Mouse (Mus musculus): ENCODE results near the gene Pdk3. TPM values are rescaled to one million over a fixed set of nuclear protein-coding genes. Genes with fewer than 3 reads are reported as not detected.

Pdk3 gene
- 1 to 10 TPM; 1.6 TPM for total RNA-seq (2021)
- long read RNA-seq, experiment 1, partial matches to known transcripts, result 0 of 5 reads
- long read RNA-seq, experiment 1, other reads (novel, unspliced or antisense), result 1 of 5 reads
- long read RNA-seq, experiment 2, partial matches to known transcripts, result 0 of 4 reads
- long read RNA-seq, experiment 2, other reads (novel, unspliced or antisense), result 1 of 4 reads

GRCm38 (mm10) chrX:93831561-93832336 lies at the start of gene Pdk3:
Pdk3 (minus strand) TSS chrX:93832201.
- intact Hi-C loops (cut with DNase I), result no loop called here
- peak; percentile 34 to 48 for DNase-seq

- no peak for DNase-seq
- intact Hi-C loops (cut with DNase I), result no loop called here
These were observed 45.6 kb upstream of the Pdk3 start for GRCm38 (mm10) chrX:93877634-93878016.

- intact Hi-C loops (cut with DNase I), result no loop called here
- no peak for DNase-seq
These were observed 45.1 kb upstream of the Pdk3 start for GRCm38 (mm10) chrX:93876981-93877633.

GRCm38 (mm10) chrX:93863393-93863792 lies 31.4 kb upstream of the Pdk3 start:
- no peak for DNase-seq
- intact Hi-C loops (cut with DNase I), result no loop called here

GRCm38 (mm10) chrX:93862525-93863086 lies 30.6 kb upstream of the Pdk3 start:
- DNase-seq, result no peak
- intact Hi-C loops (cut with DNase I), result no loop called here

- intact Hi-C loops (cut with DNase I), result no loop called here
- DNase-seq, result no peak
These were observed 25.8 kb upstream of the Pdk3 start for GRCm38 (mm10) chrX:93857756-93858155.

- intact Hi-C loops (cut with DNase I), result no loop called here
- DNase-seq, result no peak
These were observed 410 bp upstream of the Pdk3 start for GRCm38 (mm10) chrX:93832337-93832884.

GRCm38 (mm10) chrX:93825787-93826186 lies 6.2 kb downstream of the Pdk3 start:
- intact Hi-C loops (cut with DNase I), result no loop called here
- DNase-seq, result no peak

- intact Hi-C loops (cut with DNase I), result no loop called here
These were observed 24.0 kb downstream of the Pdk3 start for GRCm38 (mm10) chrX:93808040-93808439.

GRCm38 (mm10) chrX:93793168-93793567 lies 38.8 kb downstream of the Pdk3 start:
- intact Hi-C loops (cut with DNase I), result loop anchor here (10.0 kb wide), 1 partner anchor 92 kb away; no protein-coding TSS in a partner anchor
- peak; percentile 14 to 19 for DNase-seq

More at GRCm38 (mm10) chrX:93808040-93808439, 24.0 kb downstream of the Pdk3 start:
- DNase-seq, result no peak

- intact Hi-C loops (cut with DNase I), result no loop called here
- no peak for DNase-seq
These were observed 42.4 kb downstream of the Pdk3 start for GRCm38 (mm10) chrX:93789562-93789961.

- intact Hi-C loops (cut with DNase I), result no loop called here
These were observed 71.2 kb downstream of the Pdk3 start for GRCm38 (mm10) chrX:93760770-93761169.

GRCm38 (mm10) chrX:93756867-93757455 lies 75.0 kb downstream of the Pdk3 start:
- intact Hi-C loops (cut with DNase I), result no loop called here
- no peak for DNase-seq

More at GRCm38 (mm10) chrX:93760770-93761169, 71.2 kb downstream of the Pdk3 start:
- DNase-seq, result no peak

- intact Hi-C loops (cut with DNase I), result no loop called here
- no peak for DNase-seq
These were observed 76.7 kb downstream of the Pdk3 start for GRCm38 (mm10) chrX:93755210-93755842.

GRCm38 (mm10) chrX:93750566-93750965 lies 81.4 kb downstream of the Pdk3 start:
- DNase-seq, result no peak
- intact Hi-C loops (cut with DNase I), result loop anchor here (2.0 kb wide), 1 partner anchor 34 kb away; no protein-coding TSS in a partner anchor

GRCm38 (mm10) chrX:93749165-93749564 lies 82.8 kb downstream of the Pdk3 start:
- intact Hi-C loops (cut with DNase I), result no loop called here
- no peak for DNase-seq

GRCm38 (mm10) chrX:93732975-93733748 lies 98.8 kb downstream of the Pdk3 start:
- no peak for DNase-seq
- intact Hi-C loops (cut with DNase I), result no loop called here

- no peak for DNase-seq
- intact Hi-C loops (cut with DNase I), result no loop called here
These were observed 99.6 kb downstream of the Pdk3 start for GRCm38 (mm10) chrX:93732407-93732806.

- intact Hi-C loops (cut with DNase I), result no loop called here
- no peak for DNase-seq
These were observed 101.1 kb downstream of the Pdk3 start for GRCm38 (mm10) chrX:93730854-93731253.

Data from gastrocnemius, postnatal 36 days (tissue).